Mouse (Mus musculus) left cerebral cortex, adult 11 months (tissue): ENCODE measurements around the gene BC051142.

ENCODE experiments used
- DNase-seq: peaks from one replicate; pipeline ENCODE4 v3.0.0; 2022; ENCODE audit warnings: low spot score

Gene BC051142

DNA sequence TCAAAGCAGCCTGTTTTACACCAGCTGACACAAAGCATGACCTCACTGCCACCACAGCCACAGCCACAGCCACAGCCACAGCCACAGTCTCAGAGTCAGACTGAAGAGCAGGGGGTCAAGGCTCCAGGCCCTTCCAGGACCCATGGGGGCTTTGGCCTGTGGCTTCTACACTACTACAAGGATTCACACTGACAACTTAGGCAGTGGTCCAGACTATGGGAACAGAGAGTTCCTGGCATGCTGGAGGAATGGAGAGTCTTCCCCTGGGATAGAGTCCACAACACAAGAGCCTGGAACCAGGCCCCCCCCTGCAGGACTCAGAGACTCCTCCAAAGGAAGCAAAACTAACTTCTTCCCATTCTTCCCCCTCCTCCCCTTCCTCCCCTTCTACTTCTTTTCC, 109.0 kb downstream of the BC051142 start:
- no peak for DNase-seq
